Mouse (Mus musculus): ENCODE measurements around the gene Pin1rt1. TPM values are rescaled to one million over a fixed set of nuclear protein-coding genes. Genes with fewer than 3 reads are reported as not detected.

The Pin1rt1 gene
- total and polyA plus RNA-seq, 3 experiments = not detected

Other genes starting within 250 kb of the Pin1rt1 start
- gene Hipk3, start 221.9 kb downstream of the Pin1rt1 start, total RNA-seq (2012; rRNA removed) = 14.8 and 17.6 TPM in 2 replicates
- 16.5 and 16.9 TPM in 2 replicates for gene Hipk3, start 221.9 kb downstream of the Pin1rt1 start, total RNA-seq (2014; rRNA removed)
- 15.4 and 19.5 TPM in 2 replicates for gene Hipk3, start 221.9 kb downstream of the Pin1rt1 start, polyA plus RNA-seq (2012; ENCODE audit: insufficient read length, low read depth)
- gene Cstf3, start 125.9 kb downstream of the Pin1rt1 start, total RNA-seq (2012; rRNA removed) = 17.3 and 18.2 TPM in 2 replicates
- 50.6 and 54.9 TPM in 2 replicates for gene Cstf3, start 125.9 kb downstream of the Pin1rt1 start, total RNA-seq (2014; rRNA removed)
- 50.3 and 57.2 TPM in 2 replicates for gene Cstf3, start 125.9 kb downstream of the Pin1rt1 start, polyA plus RNA-seq (2012; ENCODE audit: insufficient read length, low read depth)
- gene Tcp11l1, start 4.2 kb downstream of the Pin1rt1 start, total RNA-seq (2012; rRNA removed) = 10.1 and 11.7 TPM in 2 replicates
- 1.1 and 2.9 TPM in 2 replicates for gene Tcp11l1, start 4.2 kb downstream of the Pin1rt1 start, total RNA-seq (2014; rRNA removed)
- gene Tcp11l1, start 4.2 kb downstream of the Pin1rt1 start, polyA plus RNA-seq (2012; ENCODE audit: insufficient read length, low read depth) = 3.6 and 3.8 TPM in 2 replicates
- 4.3 and 5.0 TPM in 2 replicates for gene Depdc7, start 26.5 kb upstream of the Pin1rt1 start, total RNA-seq (2012; rRNA removed)
- gene Depdc7, start 26.5 kb upstream of the Pin1rt1 start, total RNA-seq (2014; rRNA removed) = 0.32 and 1.00 TPM in 2 replicates
- gene Depdc7, start 26.5 kb upstream of the Pin1rt1 start, polyA plus RNA-seq (2012; ENCODE audit: insufficient read length, low read depth) = 0.63 and 0.81 TPM in 2 replicates
- gene Qser1, start 100.4 kb upstream of the Pin1rt1 start, total RNA-seq (2012; rRNA removed) = 3.3 and 3.7 TPM in 2 replicates
- gene Qser1, start 100.4 kb upstream of the Pin1rt1 start, total RNA-seq (2014; rRNA removed) = 6.3 and 6.8 TPM in 2 replicates
- 9.5 and 10.2 TPM in 2 replicates for gene Qser1, start 100.4 kb upstream of the Pin1rt1 start, polyA plus RNA-seq (2012; ENCODE audit: insufficient read length, low read depth)
- gene Prrg4, start 133.5 kb upstream of the Pin1rt1 start, total RNA-seq (2012; rRNA removed) = 18.3 and 21.0 TPM in 2 replicates
- gene Prrg4, start 133.5 kb upstream of the Pin1rt1 start, total RNA-seq (2014; rRNA removed) = 24.4 and 24.7 TPM in 2 replicates
- gene Prrg4, start 133.5 kb upstream of the Pin1rt1 start, polyA plus RNA-seq (2012; ENCODE audit: insufficient read length, low read depth) = 11.0 and 13.9 TPM in 2 replicates
- gene Ccdc73, start 151.4 kb upstream of the Pin1rt1 start, total RNA-seq (2012; rRNA removed) = 1.8 and 5.1 TPM in 2 replicates
- gene Ccdc73, start 151.4 kb upstream of the Pin1rt1 start, total RNA-seq (2014; rRNA removed) = 2.2 TPM in 1 of 2 replicates, not detected in the other
- 0.97 and 2.2 TPM in 2 replicates for gene Ccdc73, start 151.4 kb upstream of the Pin1rt1 start, polyA plus RNA-seq (2012; ENCODE audit: insufficient read length, low read depth)

All from CH12.LX (cell line).